In genomic region chr13:69533405-69534333, GRCm38 (mm10) we compare ENCODE assay signal across 8 mouse cellular contexts. TPM values are rescaled to one million over a fixed set of nuclear protein-coding genes. Genes with fewer than 3 reads are reported as not detected.
DNase-seq lines count a peak whose midpoint lies in the region; ATAC-seq lines count a peak whose summit lies in the region.

Gene Nsun2, plus strand, starts transcription at chr13:69533746.

- peak within 1 kb of the TSS; percentile 96 for H3K27ac ChIP-seq in hindbrain, embryonic 12.5 days

- 0 out of 2 replicates have a peak, but pooled peaks cover 6% of the 10 kb centered on the region for H3K36me3 ChIP-seq in hindbrain, embryonic 12.5 days

- H3K4me3 ChIP-seq in hindbrain, embryonic 12.5 days = peak within 1 kb of the TSS; percentile 99

- no peaks in the 10 kb centered on the region for H3K9me3 ChIP-seq in hindbrain, embryonic 12.5 days (replicated peaks)

- peak within 1 kb of the TSS; percentile 97 for H3K9ac ChIP-seq in hindbrain, embryonic 12.5 days

- DNase-seq in T-cell, adult 2 months (ENCODE audit: low spot score) = peak; percentile 33
- peak; percentile 85 for DNase-seq in cerebellum, adult 9-11 months
- DNase-seq in frontal cortex, postnatal 36 days (ENCODE audit: low spot score in 2 of 2) = peak; percentile 46 to 51
- DNase-seq in layer of hippocampus, postnatal 25 days (ENCODE audit: extremely low spot score in 1 of 2, low spot score in 1 of 2) = peak; percentile 52 to 55
- peak; percentile 52 for DNase-seq in lung, postnatal 36 days
- peak; percentile 52 to 59 for DNase-seq in right cerebral cortex, adult 2 months (ENCODE audit: low spot score in 2 of 2)
- DNase-seq in urinary bladder, postnatal 25 days (ENCODE audit: low spot score) = peak; percentile 60

- under 1% methylated on average over 88 of the region's 155 CpGs for WGBS in hindbrain, embryonic 12.5 days

- peak; percentile 7; the same call in 1 of the 2 replicates for ATAC-seq in hindbrain, embryonic 12.5 days (ENCODE audit: low FRiP score)

- peaks cover 51% of the 10 kb centered on the region for H3K4me1 ChIP-seq in hindbrain, embryonic 12.5 days

- H3K4me2 ChIP-seq in hindbrain, embryonic 12.5 days (replicated peaks) = peak within 1 kb of the TSS; percentile 94

- H3K27me3 ChIP-seq in hindbrain, embryonic 12.5 days = no peaks in the 10 kb centered on the region

RNA-seq across cellular contexts. Expression of gene Nsun2, which starts in this region (rescaled TPM):
- polyA plus RNA-seq in hindbrain, embryonic 12.5 days (2016; fragmentation: Nextera tagmentation; extraction: Ambion mirVana) = 91.8 and 98.4 TPM in 2 replicates
- 10 to 100 TPM; 80.5 to 85.3 TPM for total RNA-seq in layer of hippocampus, postnatal 25 days (2021)

Comparison
In these comparisons a context has a peak if more than half of its experiments do, and no peak if none do; other contexts are left out.
1. Peak in every context shown above with its lines: DNase-seq, ATAC-seq, H3K4me3 ChIP-seq and H3K27ac ChIP-seq.
2. DNase-seq: peak in every context shown above with its lines; median percentile 85 in cerebellum, adult 9-11 months; 60 in urinary bladder, postnatal 25 days; 56 in right cerebral cortex, adult 2 months; 54 in layer of hippocampus, postnatal 25 days; 52 in lung, postnatal 36 days; 48 in frontal cortex, postnatal 36 days; 33 in T-cell, adult 2 months.